Mouse (Mus musculus) T-cell, adult 2 months (primary cell): Measurements from ENCODE around the gene Tuba1b.

Source experiments
- DNase-seq: peaks from one replicate; pipeline ENCODE4 v3.0.0; 2022; ENCODE audit warnings: low spot score

Gene Tuba1b

GRCm38 (mm10) chr15:98891198-98891742, 43.1 kb downstream of the Tuba1b start:
- DNase-seq = no peak

GRCm38 (mm10) chr15:98887526-98887925, 46.8 kb downstream of the Tuba1b start:
- no peak for DNase-seq

DNA sequence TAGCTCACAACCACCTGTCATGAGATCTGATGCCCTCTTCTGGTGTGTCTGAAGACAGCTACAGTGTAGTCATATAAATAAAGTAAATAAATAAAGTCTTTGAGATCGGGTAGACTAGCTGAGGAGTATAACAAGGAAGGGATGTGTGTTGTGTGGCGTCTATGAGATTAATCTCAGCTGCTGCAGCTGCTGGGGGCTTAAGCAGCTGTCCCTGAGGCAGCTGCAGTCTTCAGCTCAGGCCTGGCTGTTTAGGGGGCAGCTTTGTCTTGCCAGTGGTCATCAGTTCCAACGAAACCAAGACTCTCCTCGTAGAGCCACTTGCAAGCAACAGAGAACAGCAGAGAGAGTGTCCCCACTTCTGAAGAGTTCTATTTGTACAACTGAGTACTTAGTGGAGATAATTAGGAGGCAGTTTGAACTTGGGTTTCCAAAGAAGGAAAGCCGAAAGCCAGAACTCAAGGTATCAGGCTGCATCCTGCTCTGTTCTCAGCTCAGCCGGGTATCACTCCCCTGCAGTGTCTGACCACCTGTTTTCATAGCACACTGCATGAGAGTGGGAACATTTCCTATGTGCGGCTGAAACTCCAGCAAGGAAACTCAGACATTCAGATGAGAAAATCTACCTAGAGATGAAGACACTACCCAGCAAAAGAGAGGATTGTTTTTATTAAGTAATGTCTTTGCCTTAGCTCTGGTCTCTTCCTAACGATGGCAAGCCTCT, 47.5 kb downstream of the Tuba1b start:
- DNase-seq = no peak

DNA sequence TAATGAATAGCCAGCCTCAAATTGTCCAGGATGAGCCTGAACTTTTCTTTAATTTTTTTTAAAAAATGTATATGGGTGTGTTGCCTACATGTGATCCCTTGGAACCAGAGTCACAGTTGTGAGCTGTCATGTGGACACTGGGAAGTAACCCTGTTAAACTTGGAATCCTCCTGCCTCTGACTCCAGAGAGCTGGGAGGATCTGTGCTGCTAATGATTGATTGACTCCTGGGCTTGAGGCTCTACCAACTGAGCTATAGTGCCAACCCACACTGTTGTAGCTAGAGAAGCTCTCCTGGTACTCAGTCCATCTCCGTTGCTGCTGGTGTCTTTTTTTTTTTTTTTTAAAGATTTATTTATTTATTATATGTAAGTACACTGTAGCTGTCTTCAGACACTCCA, 50.3 kb downstream of the Tuba1b start:
- DNase-seq = no peak

- no peak for DNase-seq
These were observed 50.7 kb downstream of the Tuba1b start for GRCm38 (mm10) chr15:98883661-98884060.

DNA sequence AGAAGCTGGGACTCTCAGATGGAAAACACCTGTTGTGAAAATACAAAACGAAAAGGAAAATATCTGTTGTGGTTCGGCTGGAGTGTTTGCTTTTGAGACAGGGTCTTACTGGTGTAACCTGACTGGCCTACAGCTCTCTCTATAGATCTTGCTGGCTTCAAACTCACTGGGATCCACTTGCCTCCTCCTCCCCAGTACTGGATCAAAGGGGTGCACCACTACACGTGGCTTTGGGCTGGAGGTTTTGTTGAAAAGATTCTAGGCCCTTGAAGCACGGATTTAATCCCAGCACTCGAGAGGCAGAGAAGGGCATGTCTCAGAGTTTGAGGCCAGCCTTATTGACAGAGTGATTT, 52.7 kb downstream of the Tuba1b start:
- no peak for DNase-seq
